Mouse (Mus musculus): Measurements from ENCODE around the gene Klhl30. TPM values are rescaled to one million over a fixed set of nuclear protein-coding genes. Genes with fewer than 3 reads are reported as not detected.

Gene Klhl30
- 0.13 TPM for polyA plus RNA-seq (2015; fragmentation: Illumina TruSeq; extraction: RNeasy Lipid Tissue Mini Kit (QIAGEN cat#74804); ENCODE audit: low read depth, low replicate concordance)

GRCm38 (mm10) chr1:91350841-91351240, at the start of gene Klhl30:
Gene Klhl30 (plus strand): TSS chr1:91351016.

GRCm38 (mm10) chr1:91321760-91322438, 28.9 kb upstream of the Klhl30 start, which contains the start of gene Espnl:
Gene Espnl (plus strand): TSS chr1:91322075.

GRCm38 (mm10) chr1:91366215-91367108, 15.6 kb downstream of the Klhl30 start, which contains the start of gene Erfe:
Gene Erfe (plus strand): TSS chr1:91366430.

GRCm38 (mm10) chr1:91398260-91399062, 47.6 kb downstream of the Klhl30 start, which contains the start of gene Ilkap:
Gene Ilkap (minus strand): TSS chr1:91398815.

Other genes starting within 250 kb of the Klhl30 start
- gene Rbm44, start 205.9 kb upstream of the Klhl30 start, polyA plus RNA-seq (2015; fragmentation: Illumina TruSeq; extraction: RNeasy Lipid Tissue Mini Kit (QIAGEN cat#74804); ENCODE audit: low read depth, low replicate concordance), result not detected
- gene Ramp1, start 171.2 kb upstream of the Klhl30 start, polyA plus RNA-seq (2015; fragmentation: Illumina TruSeq; extraction: RNeasy Lipid Tissue Mini Kit (QIAGEN cat#74804); ENCODE audit: low read depth, low replicate concordance), result 80.7 TPM
- 69.6 TPM for gene Ube2f, start 100.7 kb upstream of the Klhl30 start, polyA plus RNA-seq (2015; fragmentation: Illumina TruSeq; extraction: RNeasy Lipid Tissue Mini Kit (QIAGEN cat#74804); ENCODE audit: low read depth, low replicate concordance)
- 17.9 TPM for gene Scly, start 52.7 kb upstream of the Klhl30 start, polyA plus RNA-seq (2015; fragmentation: Illumina TruSeq; extraction: RNeasy Lipid Tissue Mini Kit (QIAGEN cat#74804); ENCODE audit: low read depth, low replicate concordance)
- gene Espnl, start 28.9 kb upstream of the Klhl30 start, polyA plus RNA-seq (2015; fragmentation: Illumina TruSeq; extraction: RNeasy Lipid Tissue Mini Kit (QIAGEN cat#74804); ENCODE audit: low read depth, low replicate concordance), result 0.21 TPM
- 0.31 TPM for gene Erfe, start 15.4 kb downstream of the Klhl30 start, polyA plus RNA-seq (2015; fragmentation: Illumina TruSeq; extraction: RNeasy Lipid Tissue Mini Kit (QIAGEN cat#74804); ENCODE audit: low read depth, low replicate concordance)
- 72.3 TPM for gene Ilkap, start 47.8 kb downstream of the Klhl30 start, polyA plus RNA-seq (2015; fragmentation: Illumina TruSeq; extraction: RNeasy Lipid Tissue Mini Kit (QIAGEN cat#74804); ENCODE audit: low read depth, low replicate concordance)
- 17.5 TPM for gene Hes6, start 63.0 kb downstream of the Klhl30 start, polyA plus RNA-seq (2015; fragmentation: Illumina TruSeq; extraction: RNeasy Lipid Tissue Mini Kit (QIAGEN cat#74804); ENCODE audit: low read depth, low replicate concordance)
- gene Per2, start 108.3 kb downstream of the Klhl30 start, polyA plus RNA-seq (2015; fragmentation: Illumina TruSeq; extraction: RNeasy Lipid Tissue Mini Kit (QIAGEN cat#74804); ENCODE audit: low read depth, low replicate concordance), result 18.4 TPM
- 9.9 TPM for gene Traf3ip1, start 143.6 kb downstream of the Klhl30 start, polyA plus RNA-seq (2015; fragmentation: Illumina TruSeq; extraction: RNeasy Lipid Tissue Mini Kit (QIAGEN cat#74804); ENCODE audit: low read depth, low replicate concordance)
- 22.9 TPM for gene Asb1, start 189.5 kb downstream of the Klhl30 start, polyA plus RNA-seq (2015; fragmentation: Illumina TruSeq; extraction: RNeasy Lipid Tissue Mini Kit (QIAGEN cat#74804); ENCODE audit: low read depth, low replicate concordance)